Comparison of ENCODE assay signal across 8 mouse cellular contexts in the genomic region with DNA sequence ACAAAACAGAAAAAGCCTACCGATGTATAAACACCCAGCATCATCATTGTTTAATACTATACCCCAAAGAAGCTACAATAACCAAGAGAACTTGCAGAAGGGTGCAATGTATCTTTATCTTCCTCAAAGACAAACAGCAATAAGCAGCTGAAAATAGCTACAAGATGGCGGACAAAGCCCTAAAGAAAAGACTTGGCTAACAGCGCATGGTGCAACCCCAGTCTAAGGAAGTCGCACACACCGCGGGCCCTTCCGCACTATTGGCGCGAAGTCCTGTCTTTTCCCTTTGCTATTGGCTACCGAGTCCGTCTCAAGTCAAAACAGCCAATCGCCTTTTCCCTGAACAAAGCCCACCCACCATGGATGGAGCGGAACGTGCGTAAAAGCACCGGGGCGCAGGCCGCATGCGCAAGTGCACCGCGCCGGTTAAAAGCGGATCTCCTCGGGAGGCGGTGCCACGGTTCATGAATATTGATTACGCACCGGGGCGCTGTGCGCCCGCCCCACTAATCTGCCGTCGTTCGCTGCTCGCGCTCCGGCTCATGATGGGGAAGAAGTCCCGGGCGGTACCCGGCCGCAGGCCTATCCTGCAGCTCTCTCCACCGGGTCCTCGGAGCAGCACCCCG. TPM values are rescaled to one million over a fixed set of nuclear protein-coding genes. Genes with fewer than 3 reads are reported as not detected.
DNase-seq lines count a peak whose midpoint lies in the region; ATAC-seq and TF ChIP-seq lines count a peak whose summit lies in the region.

Fnbp4 (plus strand) TSS at position 318 of the 626 bp plus-strand sequence.

- H3K4me3 ChIP-seq in embryonic facial prominence, embryonic 13.5 days = peak within 1 kb of the TSS; percentile 90
- H3K4me3 ChIP-seq in kidney, adult 2 months (ENCODE audit: insufficient read depth, low read depth, low read length) = peak within 1 kb of the TSS; percentile 86
- peak within 1 kb of the TSS; percentile 86 for H3K4me3 ChIP-seq in limb, embryonic 12.5 days (replicated peaks)
- peak within 1 kb of the TSS; percentile 93 for H3K4me3 ChIP-seq in midbrain, embryonic 15.5 days
- H3K4me3 ChIP-seq in spleen, adult 2 months (ENCODE audit: extremely low read depth, insufficient read depth, insufficient read length) = peak within 1 kb of the TSS; percentile 93

- peak within 1 kb of the TSS; percentile 85 for H3K4me2 ChIP-seq in embryonic facial prominence, embryonic 13.5 days
- peak within 1 kb of the TSS; percentile 79 for H3K4me2 ChIP-seq in limb, embryonic 12.5 days
- H3K4me2 ChIP-seq in midbrain, embryonic 15.5 days = peak within 1 kb of the TSS; percentile 77

- H3K36me3 ChIP-seq in embryonic facial prominence, embryonic 13.5 days = peaks cover 16% of the 10 kb centered on the region
- H3K36me3 ChIP-seq in kidney, adult 2 months (ENCODE audit: control insufficient read depth, insufficient read depth, low read length) = peaks cover 3% of the 10 kb centered on the region; the same call in 1 of the 2 replicates
- H3K36me3 ChIP-seq in limb, embryonic 12.5 days = peaks cover 24% of the 10 kb centered on the region
- H3K36me3 ChIP-seq in midbrain, embryonic 15.5 days (replicated peaks) = no peaks in the 10 kb centered on the region
- peaks cover 3% of the 10 kb centered on the region; the same call in 1 of the 2 replicates for H3K36me3 ChIP-seq in spleen, adult 2 months (ENCODE audit: control insufficient read depth, insufficient read depth, low read length)

- peaks cover 24% of the 10 kb centered on the region for H3K4me1 ChIP-seq in embryonic facial prominence, embryonic 13.5 days
- peaks cover 6% of the 10 kb centered on the region; the same call in 1 of the 2 replicates for H3K4me1 ChIP-seq in kidney, adult 2 months (ENCODE audit: control insufficient read depth, insufficient read depth, low read length)
- peaks cover 19% of the 10 kb centered on the region for H3K4me1 ChIP-seq in limb, embryonic 12.5 days (replicated peaks)
- peaks cover 27% of the 10 kb centered on the region for H3K4me1 ChIP-seq in midbrain, embryonic 15.5 days
- H3K4me1 ChIP-seq in spleen, adult 2 months (ENCODE audit: control insufficient read depth, insufficient read depth, insufficient read length) = no peaks in the 10 kb centered on the region

- H3K27me3 ChIP-seq in embryonic facial prominence, embryonic 13.5 days = no peaks in the 10 kb centered on the region
- H3K27me3 ChIP-seq in kidney, adult 2 months (replicated peaks; ENCODE audit: control insufficient read depth, insufficient read depth, low read length) = no peaks in the 10 kb centered on the region
- H3K27me3 ChIP-seq in limb, embryonic 12.5 days = no peaks in the 10 kb centered on the region
- H3K27me3 ChIP-seq in midbrain, embryonic 15.5 days (replicated peaks) = no peaks in the 10 kb centered on the region
- H3K27me3 ChIP-seq in spleen, adult 2 months (ENCODE audit: control insufficient read depth, insufficient read depth, low read length) = no peaks in the 10 kb centered on the region

- H3K9ac ChIP-seq in embryonic facial prominence, embryonic 13.5 days = peak within 1 kb of the TSS; percentile 99
- peak within 1 kb of the TSS; percentile 98 for H3K9ac ChIP-seq in limb, embryonic 12.5 days (replicated peaks)
- H3K9ac ChIP-seq in midbrain, embryonic 15.5 days = peak within 1 kb of the TSS; percentile 91

- peak; percentile 10 for TF ChIP-seq POLR2A in kidney, adult 2 months (IDR thresholded peaks at IDR 0.05; ENCODE audit: low read depth, low read length)
- peak; percentile 62 for TF ChIP-seq POLR2A in spleen, adult 2 months (IDR thresholded peaks at IDR 0.05; ENCODE audit: low read depth, low read length)

- no peak for TF ChIP-seq CTCF in kidney, adult 2 months (conservative IDR thresholded peaks at IDR 0.05; ENCODE audit: insufficient read depth, insufficient read length, low read depth, low read length)
- TF ChIP-seq CTCF in spleen, adult 2 months (IDR thresholded peaks at IDR 0.05; ENCODE audit: extremely low read depth, insufficient read depth, insufficient read length, insufficient replicate concordance) = no peak

- H3K27ac ChIP-seq in embryonic facial prominence, embryonic 13.5 days = peak within 1 kb of the TSS; percentile 98
- H3K27ac ChIP-seq in kidney, adult 2 months (ENCODE audit: insufficient read depth, low read depth, low read length) = peak within 1 kb of the TSS; percentile 92
- peak within 1 kb of the TSS; percentile 97 for H3K27ac ChIP-seq in limb, embryonic 12.5 days
- H3K27ac ChIP-seq in midbrain, embryonic 15.5 days = peak within 1 kb of the TSS; percentile 97
- peak within 1 kb of the TSS; percentile 93 for H3K27ac ChIP-seq in spleen, adult 2 months (ENCODE audit: insufficient read depth, low read length)

- no peaks in the 10 kb centered on the region for H3K9me3 ChIP-seq in embryonic facial prominence, embryonic 13.5 days
- H3K9me3 ChIP-seq in limb, embryonic 12.5 days = no peaks in the 10 kb centered on the region
- no peaks in the 10 kb centered on the region for H3K9me3 ChIP-seq in midbrain, embryonic 15.5 days

- WGBS in embryonic facial prominence, embryonic 13.5 days = under 1% methylated on average over 44 of the region's 44 CpGs
- WGBS in kidney, adult 2 months = under 1% methylated on average over 44 of the region's 44 CpGs
- WGBS in limb, embryonic 12.5 days = under 1% methylated on average over 44 of the region's 44 CpGs
- whole genome bisulfite sequencing in midbrain, embryonic 15.5 days = under 1% methylated on average over 43 of the region's 44 CpGs
- WGBS in spleen, adult 2 months = under 1% methylated on average over 44 of the region's 44 CpGs

- peak; percentile 100 for ATAC-seq in embryonic facial prominence, embryonic 13.5 days (ENCODE audit: insufficient number of reproducible peaks, insufficient read depth, low FRiP score, low TSS enrichment, low read depth)
- peak; percentile 99 for ATAC-seq in limb, embryonic 12.5 days (ENCODE audit: insufficient number of reproducible peaks, insufficient read depth, low FRiP score, low TSS enrichment, low read depth)
- ATAC-seq in midbrain, embryonic 15.5 days (replicated peaks) = peak; percentile 99

- peak; percentile 99 for DNase-seq in 3134 (ENCODE audit: extremely low read depth, insufficient read length, low spot score)
- peak; percentile 98 for DNase-seq in adrenal gland, postnatal 36 days
- peak; percentile 98 to 100 for DNase-seq in heart, adult 18-20 months
- DNase-seq in kidney, adult 2 months = peak; percentile 100
- peak; percentile 98 to 99 for DNase-seq in spleen, adult 2 months (ENCODE audit: low read depth in 1 of 2, low spot score in 2 of 2)

RNA-seq across cellular contexts. Expression of gene Fnbp4, which starts in this region (rescaled TPM):
- 10 to 100 TPM; 46.3 to 52.0 TPM for total RNA-seq in adrenal gland, postnatal 36 days (2021)
- polyA plus RNA-seq in embryonic facial prominence, embryonic 13.5 days (2015; fragmentation: Nextera tagmentation; extraction: Ambion mirVana) = 136 and 139 TPM in 2 replicates
- 10 to 100 TPM in 1 of 2 experiments, 1 to 10 TPM in 1; 8.2 to 13.9 TPM for total RNA-seq in heart, adult 18-20 months (2021)
- 20.6 and 21.2 TPM in 2 replicates for polyA plus RNA-seq in kidney, adult 2 months (2012; rRNA removed)
- polyA plus RNA-seq in limb, embryonic 12.5 days (2016; fragmentation: Nextera tagmentation; extraction: Ambion mirVana) = 147 TPM in 2 replicates
- polyA plus RNA-seq in midbrain, embryonic 15.5 days (2015; fragmentation: Nextera tagmentation; extraction: Ambion mirVana) = 101 and 116 TPM in 2 replicates
- polyA plus RNA-seq in spleen, adult 2 months (2012; rRNA removed) = 45.3 and 48.1 TPM in 2 replicates

Comparison
In these comparisons a context has a peak if more than half of its experiments do, and no peak if none do; other contexts are left out.
1. Peak in every context shown above with its lines: DNase-seq, ATAC-seq, H3K4me3 ChIP-seq and H3K27ac ChIP-seq.